ENCODE assay signal across 15 mouse cellular contexts in the genomic region with DNA sequence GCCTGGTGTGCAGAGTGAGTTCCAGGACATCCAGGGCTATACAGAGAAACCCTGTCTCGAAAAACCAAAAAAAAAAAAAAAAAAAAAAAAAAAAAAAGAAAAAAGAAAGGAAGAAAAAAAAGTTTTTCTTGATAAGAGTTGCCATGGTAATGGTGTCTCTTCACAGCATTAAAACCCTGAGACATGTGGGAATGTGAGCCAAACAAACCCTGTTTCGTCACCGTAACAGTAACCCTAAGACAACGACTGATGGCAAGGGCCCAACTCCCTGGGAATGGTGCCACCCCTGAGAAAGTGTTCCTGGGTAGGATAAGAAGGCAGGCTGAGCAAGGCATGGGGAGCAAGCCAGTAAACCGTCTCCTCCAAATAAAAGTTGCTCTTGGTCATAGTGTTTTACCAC. TPM values are rescaled to one million over a fixed set of nuclear protein-coding genes. Genes with fewer than 3 reads are reported as not detected.
DNase-seq lines count a peak whose midpoint lies in the region; ATAC-seq and TF ChIP-seq lines count a peak whose summit lies in the region.
"Had no signal": no experiment of that assay in that cellular context is flagged by ENCODE, and none has a peak within 500 bp of the region (broad histone marks: within the 10 kb centered on the region; RNA-seq: fewer than 3 reads in every experiment).

No protein-coding gene starts in this region.

- H3K4me2 ChIP-seq in midbrain, embryonic 14.5 days (ENCODE audit: low read length) = no peak overlapping the region
- H3K4me2 ChIP-seq in midbrain, embryonic 15.5 days = no peak overlapping the region
- H3K4me2 ChIP-seq in forebrain, embryonic 13.5 days = no peak overlapping the region

- peak; percentile 31 for DNase-seq in gastrocnemius, adult 2 months
- DNase-seq in gastrocnemius, postnatal 25 days = no peak
- DNase-seq in midbrain, embryonic 14.5 days = peak; percentile 6
- DNase-seq in adrenal gland, postnatal 25 days = peak; percentile 35
- peak; percentile 51 for DNase-seq in ovary, postnatal 14 days (ENCODE audit: low spot score)
- DNase-seq: embryo, embryonic 11 days; gastrocnemius, postnatal 36 days had no signal

- ATAC-seq in midbrain, embryonic 14.5 days (ENCODE audit: low FRiP score, low TSS enrichment) = no peak
- ATAC-seq in midbrain, embryonic 15.5 days (replicated peaks) = no peak
- ATAC-seq in forebrain, embryonic 13.5 days = no peak
- ATAC-seq: intestine, embryonic 16.5 days had no signal

- 0 out of 2 replicates have a peak, but pooled peaks cover 7% of the 10 kb centered on the region for H3K4me1 ChIP-seq in midbrain, embryonic 14.5 days (ENCODE audit: control insufficient read depth, insufficient read depth, low read length)
- no peaks in the 10 kb centered on the region; the same call in 1 of the 2 replicates for H3K4me1 ChIP-seq in midbrain, embryonic 15.5 days
- H3K4me1 ChIP-seq in forebrain, embryonic 13.5 days = peaks cover 5% of the 10 kb centered on the region

- no peak overlapping the region for H3K9ac ChIP-seq in midbrain, embryonic 14.5 days (replicated peaks; ENCODE audit: low read length)
- no peak overlapping the region for H3K9ac ChIP-seq in midbrain, embryonic 15.5 days
- no peak overlapping the region for H3K9ac ChIP-seq in forebrain, embryonic 13.5 days

- 77% methylated on average over 5 of the region's 5 CpGs for WGBS in midbrain, embryonic 14.5 days
- WGBS in midbrain, embryonic 15.5 days = 75% methylated on average over 5 of the region's 5 CpGs
- WGBS in forebrain, embryonic 13.5 days = 66% methylated on average over 5 of the region's 5 CpGs

- no peaks in the 10 kb centered on the region for H3K9me3 ChIP-seq in midbrain, embryonic 14.5 days (ENCODE audit: control insufficient read depth, low read length)
- no peaks in the 10 kb centered on the region for H3K9me3 ChIP-seq in midbrain, embryonic 15.5 days
- H3K9me3 ChIP-seq in forebrain, embryonic 13.5 days (replicated peaks) = no peaks in the 10 kb centered on the region
- H3K9me3 ChIP-seq: hindbrain, embryonic 10.5 days; midbrain, embryonic 10.5 days had no signal

- no peak overlapping the region for H3K4me3 ChIP-seq in gastrocnemius, adult 2 months
- no peak overlapping the region for H3K4me3 ChIP-seq in midbrain, embryonic 14.5 days (replicated peaks; ENCODE audit: low read depth, low read length)
- no peak overlapping the region for H3K4me3 ChIP-seq in midbrain, embryonic 15.5 days
- H3K4me3 ChIP-seq in forebrain, embryonic 13.5 days = no peak overlapping the region
- H3K4me3 ChIP-seq: hindbrain, embryonic 10.5 days; layer of hippocampus, adult 2 months; midbrain, embryonic 10.5 days had no signal

- H3K27ac ChIP-seq in gastrocnemius, adult 2 months = no peak overlapping the region
- H3K27ac ChIP-seq in midbrain, embryonic 14.5 days (replicated peaks; ENCODE audit: low read depth, low read length) = no peak overlapping the region
- H3K27ac ChIP-seq in midbrain, embryonic 15.5 days = no peak overlapping the region
- no peak overlapping the region for H3K27ac ChIP-seq in forebrain, embryonic 13.5 days
- H3K27ac ChIP-seq: hindbrain, embryonic 10.5 days; layer of hippocampus, adult 2 months; midbrain, embryonic 10.5 days had no signal

- intact Hi-C loops in gastrocnemius, adult 2 months (cut with DNase I) = loop anchor here (5.0 kb wide), 1 partner anchor 100 kb away; no protein-coding TSS in a partner anchor

- no peaks in the 10 kb centered on the region for H3K27me3 ChIP-seq in midbrain, embryonic 14.5 days (ENCODE audit: control insufficient read depth, insufficient read depth, low read length)
- H3K27me3 ChIP-seq in midbrain, embryonic 15.5 days (replicated peaks) = no peaks in the 10 kb centered on the region
- no peaks in the 10 kb centered on the region for H3K27me3 ChIP-seq in forebrain, embryonic 13.5 days

- H3K36me3 ChIP-seq in midbrain, embryonic 14.5 days (ENCODE audit: control insufficient read depth, insufficient read depth, low read length) = no peaks in the 10 kb centered on the region
- no peaks in the 10 kb centered on the region for H3K36me3 ChIP-seq in midbrain, embryonic 15.5 days (replicated peaks)
- H3K36me3 ChIP-seq in forebrain, embryonic 13.5 days (ENCODE audit: poor library complexity, severe bottlenecking) = no peaks in the 10 kb centered on the region
- H3K36me3 ChIP-seq: hindbrain, embryonic 10.5 days; midbrain, embryonic 10.5 days had no signal

- TF ChIP-seq CTCF in gastrocnemius, adult 2 months (IDR thresholded peaks at IDR 0.05) = no peak

RNA-seq across cellular contexts. Expression of gene Ifitm3, which starts 3.7 kb away (rescaled TPM):
- total RNA-seq in gastrocnemius, adult 2 months (2021) = 10 to 100 TPM; 30.8 to 49.0 TPM
- total RNA-seq in gastrocnemius, postnatal 25 days (2021) = 10 to 100 TPM; 34.4 to 52.1 TPM
- polyA plus RNA-seq in midbrain, embryonic 14.5 days (2014; fragmentation: Nextera tagmentation; extraction: Ambion mirVana) = 18.8 and 66.5 TPM in 2 replicates
- 40.9 and 59.9 TPM in 2 replicates for polyA plus RNA-seq in midbrain, embryonic 15.5 days (2015; fragmentation: Nextera tagmentation; extraction: Ambion mirVana)
- 103 and 109 TPM in 2 replicates for total RNA-seq in adrenal gland, postnatal 25 days (2021)
- polyA plus RNA-seq in forebrain, embryonic 13.5 days (2015; fragmentation: Nextera tagmentation; extraction: Ambion mirVana) = 12.7 and 18.1 TPM in 2 replicates

RNA-seq across cellular contexts. Expression of gene Ifitm6, which starts 10.8 kb away (rescaled TPM):
- total RNA-seq in gastrocnemius, adult 2 months (2021) = not detected
- not detected for total RNA-seq in gastrocnemius, postnatal 25 days (2021)
- 0.34 and 0.35 TPM in 2 replicates for polyA plus RNA-seq in midbrain, embryonic 14.5 days (2014; fragmentation: Nextera tagmentation; extraction: Ambion mirVana)
- polyA plus RNA-seq in midbrain, embryonic 15.5 days (2015; fragmentation: Nextera tagmentation; extraction: Ambion mirVana) = 0.99 and 1.4 TPM in 2 replicates
- total RNA-seq in adrenal gland, postnatal 25 days (2021) = not detected in 2 replicates
- polyA plus RNA-seq in forebrain, embryonic 13.5 days (2015; fragmentation: Nextera tagmentation; extraction: Ambion mirVana) = not detected in 2 replicates
- total RNA-seq: gastrocnemius, postnatal 36 days; layer of hippocampus, adult 2 months had no signal
- polyA plus RNA-seq: hindbrain, embryonic 10.5 days; midbrain, embryonic 10.5 days had no signal

RNA-seq across cellular contexts. Expression of gene Gm17387, which starts 22.0 kb away (rescaled TPM):
- not detected for total RNA-seq in gastrocnemius, adult 2 months (2021)
- total RNA-seq in gastrocnemius, postnatal 25 days (2021) = not detected
- polyA plus RNA-seq in midbrain, embryonic 14.5 days (2014; fragmentation: Nextera tagmentation; extraction: Ambion mirVana) = not detected in 2 replicates
- not detected in 2 replicates for polyA plus RNA-seq in midbrain, embryonic 15.5 days (2015; fragmentation: Nextera tagmentation; extraction: Ambion mirVana)
- total RNA-seq in adrenal gland, postnatal 25 days (2021) = not detected in 2 replicates
- not detected in 2 replicates for polyA plus RNA-seq in forebrain, embryonic 13.5 days (2015; fragmentation: Nextera tagmentation; extraction: Ambion mirVana)
- total RNA-seq: gastrocnemius, postnatal 36 days; layer of hippocampus, adult 2 months had no signal
- polyA plus RNA-seq: hindbrain, embryonic 10.5 days; intestine, embryonic 16.5 days; limb, embryonic 14.5 days; midbrain, embryonic 10.5 days; stomach, embryonic 16.5 days had no signal

RNA-seq across cellular contexts. Expression of gene Ifitm1, which starts 39.9 kb away (rescaled TPM):
- 1 to 10 TPM in 1 of 2 experiments, under 1 TPM in 1; 0.69 to 1.4 TPM for total RNA-seq in gastrocnemius, adult 2 months (2021)
- total RNA-seq in gastrocnemius, postnatal 25 days (2021) = under 1 TPM; 0.43 to 0.54 TPM
- polyA plus RNA-seq in midbrain, embryonic 14.5 days (2014; fragmentation: Nextera tagmentation; extraction: Ambion mirVana) = 3.0 and 11.5 TPM in 2 replicates
- polyA plus RNA-seq in midbrain, embryonic 15.5 days (2015; fragmentation: Nextera tagmentation; extraction: Ambion mirVana) = 14.9 and 18.8 TPM in 2 replicates
- 3.6 and 3.9 TPM in 2 replicates for total RNA-seq in adrenal gland, postnatal 25 days (2021)
- 2.7 and 4.8 TPM in 2 replicates for polyA plus RNA-seq in forebrain, embryonic 13.5 days (2015; fragmentation: Nextera tagmentation; extraction: Ambion mirVana)

RNA-seq across cellular contexts. Expression of gene Ifitm2, which starts 51.1 kb away (rescaled TPM):
- total RNA-seq in gastrocnemius, adult 2 months (2021) = 10 to 100 TPM; 42.2 to 82.6 TPM
- total RNA-seq in gastrocnemius, postnatal 25 days (2021) = 10 to 100 TPM; 54.0 to 75.5 TPM
- 131 and 176 TPM in 2 replicates for polyA plus RNA-seq in midbrain, embryonic 14.5 days (2014; fragmentation: Nextera tagmentation; extraction: Ambion mirVana)
- 135 and 145 TPM in 2 replicates for polyA plus RNA-seq in midbrain, embryonic 15.5 days (2015; fragmentation: Nextera tagmentation; extraction: Ambion mirVana)
- total RNA-seq in adrenal gland, postnatal 25 days (2021) = 418 and 471 TPM in 2 replicates
- 147 and 153 TPM in 2 replicates for polyA plus RNA-seq in forebrain, embryonic 13.5 days (2015; fragmentation: Nextera tagmentation; extraction: Ambion mirVana)
